ENCODE assay signal across 12 mouse cellular contexts in the genomic region with DNA sequence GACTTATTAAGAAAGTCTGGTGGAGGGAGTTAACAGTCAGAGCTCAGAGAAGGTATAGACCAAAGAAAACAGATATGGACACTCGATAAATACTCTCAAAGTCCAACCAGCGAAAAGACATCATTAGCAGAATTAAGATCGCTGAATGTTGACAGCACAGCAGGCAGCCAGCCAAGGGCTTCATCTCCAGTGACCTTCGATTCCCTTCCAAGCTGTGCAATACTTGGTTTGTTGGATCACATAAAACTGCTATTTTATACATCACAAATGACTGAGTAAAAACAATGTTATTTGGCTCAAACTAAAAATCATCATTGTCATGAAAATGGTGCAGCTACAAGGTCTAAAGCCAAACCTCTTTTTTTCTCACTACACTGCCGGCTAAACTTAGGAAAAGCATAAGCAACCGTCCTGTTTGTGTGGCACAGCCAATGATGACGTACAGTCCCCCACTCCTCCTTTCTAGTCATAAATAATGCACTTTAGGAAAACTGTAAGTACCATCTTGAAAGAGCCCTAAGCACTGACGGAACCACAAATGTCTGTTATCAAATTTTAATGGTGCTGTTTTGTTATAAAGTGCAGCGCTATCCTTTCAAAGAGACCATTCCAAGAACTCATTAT. TPM values are rescaled to one million over a fixed set of nuclear protein-coding genes. Genes with fewer than 3 reads are reported as not detected.
A peak's percentile ranks its signal among the peaks of the same experiment; 100 is the strongest.
DNase-seq lines count a peak whose midpoint lies in the region; ATAC-seq and TF ChIP-seq lines count a peak whose summit lies in the region.
"Had no signal": no experiment of that assay in that cellular context is flagged by ENCODE, and none has a peak within 500 bp of the region (broad histone marks: within the 10 kb centered on the region; RNA-seq: fewer than 3 reads in every experiment).

No protein-coding gene starts in this region.

- no peak for TF ChIP-seq EP300 in stomach, postnatal 0 days (optimal IDR thresholded peaks at IDR 0.05)

- H3K4me2 ChIP-seq in heart, embryonic 12.5 days, result no peak overlapping the region
- no peak overlapping the region for H3K4me2 ChIP-seq in stomach, embryonic 14.5 days (replicated peaks; ENCODE audit: low read depth, low read length)
- H3K4me2 ChIP-seq in stomach, postnatal 0 days (replicated peaks; ENCODE audit: low read depth), result no peak overlapping the region
- no peak overlapping the region for H3K4me2 ChIP-seq in kidney, postnatal 0 days (ENCODE audit: low read length)
- H3K4me2 ChIP-seq: liver, embryonic 12.5 days; midbrain, embryonic 15.5 days had no signal

- ATAC-seq in heart, embryonic 12.5 days (ENCODE audit: insufficient number of reproducible peaks, low FRiP score), result no peak
- no peak for ATAC-seq in stomach, embryonic 14.5 days (ENCODE audit: insufficient number of reproducible peaks, insufficient read depth, low FRiP score, low read depth)
- no peak for ATAC-seq in stomach, postnatal 0 days (ENCODE audit: low FRiP score, low TSS enrichment)
- no peak for ATAC-seq in kidney, postnatal 0 days (replicated peaks; ENCODE audit: low FRiP score, low read depth)
- ATAC-seq in megakaryocyte progenitor cell, adult 5-6 weeks (replicated peaks; ENCODE audit: poor library complexity), result no peak
- ATAC-seq: liver, embryonic 12.5 days; midbrain, embryonic 15.5 days had no signal

- intact Hi-C loops in heart, postnatal 14 days (cut with DNase I), result loop anchor here (5.0 kb wide), 1 partner anchor 312 kb away; no protein-coding TSS in a partner anchor

- H3K9ac ChIP-seq in heart, embryonic 12.5 days, result no peak overlapping the region
- no peak overlapping the region for H3K9ac ChIP-seq in stomach, embryonic 14.5 days (replicated peaks; ENCODE audit: low read depth, low read length)
- H3K9ac ChIP-seq in stomach, postnatal 0 days (ENCODE audit: low read length), result no peak overlapping the region
- no peak overlapping the region for H3K9ac ChIP-seq in kidney, postnatal 0 days (ENCODE audit: low read depth, low read length)
- H3K9ac ChIP-seq: liver, embryonic 12.5 days; midbrain, embryonic 15.5 days had no signal

- H3K27me3 ChIP-seq in heart, embryonic 12.5 days (replicated peaks), result no peaks in the 10 kb centered on the region
- H3K27me3 ChIP-seq in stomach, embryonic 14.5 days (ENCODE audit: control insufficient read depth, insufficient read depth, low read length), result no peaks in the 10 kb centered on the region
- no peaks in the 10 kb centered on the region for H3K27me3 ChIP-seq in stomach, postnatal 0 days (ENCODE audit: control insufficient read depth, insufficient read depth, low read length)
- H3K27me3 ChIP-seq in kidney, postnatal 0 days (ENCODE audit: insufficient read depth, low read length), result no peaks in the 10 kb centered on the region
- H3K27me3 ChIP-seq: midbrain, embryonic 15.5 days had no signal

- no peak overlapping the region for H3K27ac ChIP-seq in heart, embryonic 12.5 days (ENCODE audit: poor library complexity, severe bottlenecking)
- peak overlapping the region; percentile 39 for H3K27ac ChIP-seq in stomach, embryonic 14.5 days (ENCODE audit: low read length)
- no peak overlapping the region for H3K27ac ChIP-seq in stomach, postnatal 0 days (replicated peaks)
- no peak overlapping the region for H3K27ac ChIP-seq in kidney, postnatal 0 days
- H3K27ac ChIP-seq: liver, embryonic 12.5 days; midbrain, embryonic 15.5 days had no signal

- 73% methylated on average over 9 of the region's 9 CpGs for WGBS in heart, embryonic 12.5 days
- WGBS in stomach, embryonic 14.5 days, result 51% methylated on average over 9 of the region's 9 CpGs
- WGBS in stomach, postnatal 0 days, result 55% methylated on average over 9 of the region's 9 CpGs
- 50% methylated on average over 9 of the region's 9 CpGs for WGBS in kidney, postnatal 0 days

- no peaks in the 10 kb centered on the region for H3K36me3 ChIP-seq in heart, embryonic 12.5 days
- no peaks in the 10 kb centered on the region for H3K36me3 ChIP-seq in stomach, embryonic 14.5 days (ENCODE audit: control insufficient read depth, insufficient read depth, low read length)
- no peaks in the 10 kb centered on the region for H3K36me3 ChIP-seq in stomach, postnatal 0 days (ENCODE audit: control insufficient read depth, insufficient read depth, low read length)
- H3K36me3 ChIP-seq in kidney, postnatal 0 days (ENCODE audit: insufficient read depth, low read length), result no peaks in the 10 kb centered on the region
- H3K36me3 ChIP-seq: liver, embryonic 12.5 days; midbrain, embryonic 15.5 days had no signal

- H3K4me1 ChIP-seq in heart, embryonic 12.5 days (replicated peaks), result no peaks in the 10 kb centered on the region
- H3K4me1 ChIP-seq in stomach, embryonic 14.5 days (ENCODE audit: control insufficient read depth, insufficient read depth, low read length), result 0 out of 2 replicates have a peak, but pooled peaks cover 3% of the 10 kb centered on the region
- no peaks in the 10 kb centered on the region for H3K4me1 ChIP-seq in stomach, postnatal 0 days (replicated peaks; ENCODE audit: control insufficient read depth, insufficient read depth)
- no peaks in the 10 kb centered on the region for H3K4me1 ChIP-seq in kidney, postnatal 0 days (replicated peaks; ENCODE audit: insufficient read depth, low read length)
- H3K4me1 ChIP-seq: liver, embryonic 12.5 days; midbrain, embryonic 15.5 days had no signal

- no peak for TF ChIP-seq CTCF in stomach, postnatal 0 days (IDR thresholded peaks at IDR 0.05; ENCODE audit: low read depth)
- no peak for TF ChIP-seq CTCF in kidney, postnatal 0 days (IDR thresholded peaks at IDR 0.05; ENCODE audit: low read depth)

- H3K4me3 ChIP-seq in heart, embryonic 12.5 days, result no peak overlapping the region
- no peak overlapping the region for H3K4me3 ChIP-seq in stomach, embryonic 14.5 days (ENCODE audit: low read depth, low read length)
- H3K4me3 ChIP-seq in stomach, postnatal 0 days (ENCODE audit: low read depth, low read length), result no peak overlapping the region
- H3K4me3 ChIP-seq in kidney, postnatal 0 days (replicated peaks; ENCODE audit: low read depth, low read length), result no peak overlapping the region
- H3K4me3 ChIP-seq: liver, embryonic 12.5 days; midbrain, embryonic 15.5 days had no signal

- no peaks in the 10 kb centered on the region for H3K9me3 ChIP-seq in heart, embryonic 12.5 days (replicated peaks)
- no peaks in the 10 kb centered on the region for H3K9me3 ChIP-seq in stomach, embryonic 14.5 days (ENCODE audit: control insufficient read depth, low read depth, low read length)
- H3K9me3 ChIP-seq in stomach, postnatal 0 days (ENCODE audit: control insufficient read depth, low read length), result no peaks in the 10 kb centered on the region
- H3K9me3 ChIP-seq in kidney, postnatal 0 days (replicated peaks; ENCODE audit: low read length), result no peaks in the 10 kb centered on the region
- H3K9me3 ChIP-seq: liver, embryonic 12.5 days; midbrain, embryonic 15.5 days had no signal

- peak; percentile 31 to 44 for DNase-seq in heart, postnatal 14 days
- DNase-seq in stomach, postnatal 0 days (ENCODE audit: low spot score), result no peak
- DNase-seq in kidney, postnatal 0 days (ENCODE audit: low spot score), result peak; percentile 71
- no peak for DNase-seq in left cerebral cortex, adult 9 months (ENCODE audit: low spot score in 2 of 2)
- no peak for DNase-seq in layer of hippocampus, adult 8-10 months (ENCODE audit: low spot score in 2 of 2)
- DNase-seq: cerebellum, adult 11 months had no signal

RNA-seq across cellular contexts. Expression of a gene that starts 34.8 kb away (rescaled TPM):
- 100 to 1,000 TPM; 109 to 114 TPM for total RNA-seq in heart, postnatal 14 days (2021)
- 53.5 and 53.8 TPM in 2 replicates for polyA plus RNA-seq in heart, embryonic 12.5 days (2016; fragmentation: Nextera tagmentation; extraction: Ambion mirVana)
- 140 TPM in 2 replicates for polyA plus RNA-seq in stomach, embryonic 14.5 days (2014; fragmentation: Nextera tagmentation; extraction: Ambion mirVana)
- 101 TPM in 2 replicates for polyA plus RNA-seq in stomach, postnatal 0 days (2015; fragmentation: Nextera tagmentation; extraction: Ambion mirVana)
- polyA plus RNA-seq in kidney, postnatal 0 days (2015; fragmentation: Nextera tagmentation; extraction: Ambion mirVana), result 146 and 153 TPM in 2 replicates
- total RNA-seq in megakaryocyte progenitor cell, adult 5-6 weeks (2015), result 41.7 and 53.7 TPM in 2 replicates
- total RNA-seq in megakaryocyte progenitor cell, adult 5-6 weeks (2017), result 81.6 and 90.2 TPM in 2 replicates
- total RNA-seq in layer of hippocampus, adult 8-10 months (2022), result 100 to 1,000 TPM in 1 of 4 experiments, 10 to 100 TPM in 3; 91.6 to 105 (median 95.4) TPM

RNA-seq across cellular contexts. Expression of a gene that starts 41.8 kb away (rescaled TPM):
- not detected for total RNA-seq in heart, postnatal 14 days (2021)
- polyA plus RNA-seq in heart, embryonic 12.5 days (2016; fragmentation: Nextera tagmentation; extraction: Ambion mirVana), result 0.22 TPM in 1 of 2 replicates, not detected in the other
- polyA plus RNA-seq in stomach, embryonic 14.5 days (2014; fragmentation: Nextera tagmentation; extraction: Ambion mirVana), result 0.55 and 1.2 TPM in 2 replicates
- polyA plus RNA-seq in stomach, postnatal 0 days (2015; fragmentation: Nextera tagmentation; extraction: Ambion mirVana), result 3.8 and 5.8 TPM in 2 replicates
- 479 and 621 TPM in 2 replicates for polyA plus RNA-seq in kidney, postnatal 0 days (2015; fragmentation: Nextera tagmentation; extraction: Ambion mirVana)
- total RNA-seq in megakaryocyte progenitor cell, adult 5-6 weeks (2015), result 10.5 and 13.8 TPM in 2 replicates
- 10.5 and 19.5 TPM in 2 replicates for total RNA-seq in megakaryocyte progenitor cell, adult 5-6 weeks (2017)
- total RNA-seq in layer of hippocampus, adult 8-10 months (2022), result under 1 TPM in 1 of 4 experiments, not detected in 3; 0.27 TPM
- polyA plus RNA-seq: embryonic facial prominence, embryonic 11.5 days; liver, embryonic 12.5 days had no signal

Comparison
In these comparisons a context has a peak if more than half of its experiments do, and no peak if none do; other contexts are left out.
1. DNase-seq: peak in heart, postnatal 14 days (2 of 2) and kidney, postnatal 0 days (single experiment); none in stomach, postnatal 0 days (single experiment), left cerebral cortex, adult 9 months (0 of 2) and layer of hippocampus, adult 8-10 months (0 of 2).
2. RNA of a gene that starts 41.8 kb away (polyA plus RNA-seq): 479 to 621 TPM in kidney, postnatal 0 days; 3.8 to 5.8 TPM in stomach, postnatal 0 days, 0.55 to 1.2 TPM in stomach, embryonic 14.5 days and 0.22 TPM in heart, embryonic 12.5 days; every median in the first group is over 10 times any median in the second.